Mouse (Mus musculus): ENCODE measurements at regions not wholly inside any gene's neighbourhood (a gene's known extent, or its start where the extent isn't known, plus 50 kb on each side); places are given as distances from the start of the nearest gene placed in this dataset.

GRCm38 (mm10) chr7:118295275-118295674 is 51.8 kb upstream of the Smg1 start:
- TF ChIP-seq CTCF (IDR thresholded peaks at IDR 0.05; ENCODE audit: low read depth) (no peak), EP300 (IDR thresholded peaks at IDR 0.05; ENCODE audit: low read depth) (no peak)
